Mouse (Mus musculus) limb, embryonic 14.5 days (tissue): ENCODE data around the gene Cbr1. TPM values are rescaled to one million over a fixed set of nuclear protein-coding genes. Genes with fewer than 3 reads are reported as not detected.

Source experiments
- ATAC-seq: fragments of 200-750 bp; cut with Nextera tagmentation; 2 replicates; pipeline ENCODE4 v1.8.0; 2017; ENCODE audit warnings: low read depth, moderate number of reproducible peaks, moderate TSS enrichment; ENCODE audit not compliant: low FRiP score
- DNase-seq: peaks from one replicate; pipeline ENCODE4 v3.0.0-alpha.2; 2015; ENCODE audit warnings: low spot score
- H3K27ac ChIP-seq: fragments of 300-500 bp; sonication (generic); replicated peaks from 2 replicates; pipeline ENCODE4 v1.5.1; 2014; ENCODE audit warnings: low read depth, mild to moderate bottlenecking, low read length, moderate library complexity, mixed read lengths
- H3K27me3 ChIP-seq: fragments of 300-500 bp; sonication (generic); 2 replicates; pipeline ENCODE4 v1.6.1; 2014; ENCODE audit warnings: low read length, mixed read lengths; ENCODE audit not compliant: control insufficient read depth, insufficient read depth
- H3K36me3 ChIP-seq: fragments of 300-500 bp; sonication (generic); 2 replicates; pipeline ENCODE4 v1.6.1; 2014; ENCODE audit warnings: mild to moderate bottlenecking, low read length, moderate library complexity, mixed read lengths; ENCODE audit not compliant: control insufficient read depth, insufficient read depth
- H3K4me1 ChIP-seq: fragments of 300-500 bp; sonication (generic); 2 replicates; pipeline ENCODE4 v1.6.1; 2014; ENCODE audit warnings: antibody characterized with exemption, low read length, mixed read lengths; ENCODE audit not compliant: control insufficient read depth, insufficient read depth
- H3K4me2 ChIP-seq: fragments of 300-500 bp; sonication (generic); replicated peaks from 2 replicates; pipeline ENCODE4 v1.6.1; 2014; ENCODE audit warnings: low read depth, mild to moderate bottlenecking, low read length, moderate library complexity; ENCODE audit not compliant: severe bottlenecking
- H3K4me3 ChIP-seq: fragments of 300-500 bp; sonication (generic); replicated peaks from 2 replicates; pipeline ENCODE4 v1.5.1; 2014; ENCODE audit warnings: low read length
- H3K9ac ChIP-seq: fragments of 300-500 bp; sonication (generic); 2 replicates; pipeline ENCODE4 v1.6.1; 2014; ENCODE audit warnings: mild to moderate bottlenecking, low read depth, low read length, moderate library complexity; ENCODE audit not compliant: severe bottlenecking
- H3K9me3 ChIP-seq: fragments of 300-500 bp; sonication (generic); 2 replicates; pipeline ENCODE4 v1.6.1; 2016; ENCODE audit warnings: low read length; ENCODE audit not compliant: control insufficient read depth
- POLR2A ChIP-seq: fragments of 200-500 bp; IDR thresholded peaks from 2 replicates; pipeline ENCODE4 v1.8.0; 2012; ENCODE audit warnings: inconsistent platforms, mild to moderate bottlenecking, moderate library complexity, borderline replicate concordance; ENCODE audit not compliant: insufficient read depth, insufficient read length; ENCODE audit errors: extremely low read depth
- WGBS: fragments of 180-500 bp; shearing (Covaris S2); extraction: QIAGEN DNeasy Blood & Tissue Kit; methylation state at CpG from one replicate; pipeline ENCODE4 v1.1.7; 2014; 5-methylcytosine and 5-hydroxymethylcytosine counted together
- polyA plus RNA-seq, 2 experiments: library from polyadenylated mRNA; depleted of rRNA in 1 of 2; stranded (reverse) in 1 of 2; unstranded in 1 of 2; fragments of >200 nt; fragmentation: Nextera tagmentation in 1 of 2; extraction: Ambion mirVana in 1 of 2; gene quantifications; 2 replicates each; pipeline versions ENCODE4 v1.2.1 to v1.2.3; 2012 to 2014

Cbr1 gene
- polyA plus RNA-seq (2012; rRNA removed) (121 and 124 TPM in 2 replicates), polyA plus RNA-seq (2014; fragmentation: Nextera tagmentation; extraction: Ambion mirVana) (82.9 and 94.5 TPM in 2 replicates)

- 61% methylated on average over 4 of the region's 4 CpGs for WGBS
- no peak for ATAC-seq
- H3K4me3 ChIP-seq = peak within 1 kb of the TSS; percentile 60
Measured at GRCm38 (mm10) chr16:93605553-93605952, at the start of gene Cbr1. TSS of gene Cbr1 (plus strand) at chr16:93605853.

GRCm38 (mm10) chr16:93557646-93558045, 48.0 kb upstream of the Cbr1 start:
- no peak overlapping the region for H3K27ac ChIP-seq
- H3K27me3 ChIP-seq = no peaks in the 10 kb centered on the region
- H3K36me3 ChIP-seq = no peaks in the 10 kb centered on the region
- H3K4me3 ChIP-seq = no peak overlapping the region
- WGBS = 64% methylated on average over 8 of the region's 8 CpGs
- H3K9me3 ChIP-seq = no peaks in the 10 kb centered on the region
- no peak overlapping the region for H3K4me2 ChIP-seq
- TF ChIP-seq POLR2A = no peak
- no peak overlapping the region for H3K9ac ChIP-seq
- peaks cover 12% of the 10 kb centered on the region; the same call in 1 of the 2 replicates for H3K4me1 ChIP-seq
- no peak for ATAC-seq
- no peak for DNase-seq

More at GRCm38 (mm10) chr16:93605553-93605952, at the start of gene Cbr1:
- Histone ChIP-seq H3K4me1 (peaks cover 16% of the 10 kb centered on the region), H3K9me3 (no peaks in the 10 kb centered on the region), H3K27ac (no peak within 1 kb of the TSS), H3K27me3 (no peaks in the 10 kb centered on the region), H3K9ac (peak within 1 kb of the TSS; percentile 76; the same call in 1 of the 2 replicates), H3K36me3 (peaks cover 8% of the 10 kb centered on the region), H3K4me2 (peak within 1 kb of the TSS; percentile 88)
- TF ChIP-seq POLR2A = no peak
- no peak for DNase-seq

GRCm38 (mm10) chr16:93558499-93558898, 47.2 kb upstream of the Cbr1 start:
- no peak overlapping the region for H3K9ac ChIP-seq
- no peak overlapping the region; the same call in 1 of the 2 replicates for H3K4me3 ChIP-seq
- WGBS = 8% methylated on average over 12 of the region's 12 CpGs
- H3K4me2 ChIP-seq = peak overlapping the region; percentile 33
- ATAC-seq = no peak
- H3K36me3 ChIP-seq = no peaks in the 10 kb centered on the region
- peaks cover 12% of the 10 kb centered on the region; the same call in 1 of the 2 replicates for H3K4me1 ChIP-seq
- no peaks in the 10 kb centered on the region for H3K9me3 ChIP-seq
- H3K27ac ChIP-seq = no peak overlapping the region
- no peaks in the 10 kb centered on the region for H3K27me3 ChIP-seq
- no peak for DNase-seq
- no peak for TF ChIP-seq POLR2A

- DNase-seq = no peak
- no peak for ATAC-seq
- H3K9ac ChIP-seq = no peak overlapping the region
- no peak overlapping the region for H3K4me2 ChIP-seq
- TF ChIP-seq POLR2A = no peak
- 92% methylated on average over 6 of the region's 6 CpGs for WGBS
- no peak overlapping the region for H3K27ac ChIP-seq
- no peaks in the 10 kb centered on the region for H3K27me3 ChIP-seq
- no peak overlapping the region for H3K4me3 ChIP-seq
- no peaks in the 10 kb centered on the region for H3K9me3 ChIP-seq
- H3K36me3 ChIP-seq = no peaks in the 10 kb centered on the region
- H3K4me1 ChIP-seq = peaks cover 5% of the 10 kb centered on the region; the same call in 1 of the 2 replicates
Measured at GRCm38 (mm10) chr16:93572383-93572782, 33.3 kb upstream of the Cbr1 start.

GRCm38 (mm10) chr16:93573434-93573833, 32.2 kb upstream of the Cbr1 start:
- 94% methylated on average over 5 of the region's 5 CpGs for WGBS
- no peak overlapping the region for H3K9ac ChIP-seq
- TF ChIP-seq POLR2A = no peak
- no peak overlapping the region for H3K4me2 ChIP-seq
- no peaks in the 10 kb centered on the region for H3K36me3 ChIP-seq
- ATAC-seq = no peak
- peaks cover 5% of the 10 kb centered on the region; the same call in 1 of the 2 replicates for H3K4me1 ChIP-seq
- H3K27ac ChIP-seq = no peak overlapping the region
- H3K9me3 ChIP-seq = no peaks in the 10 kb centered on the region
- no peak overlapping the region for H3K4me3 ChIP-seq
- no peak for DNase-seq
- H3K27me3 ChIP-seq = no peaks in the 10 kb centered on the region
